Mouse (Mus musculus) forebrain, embryonic 10.5 days (tissue): Measurements from ENCODE around the gene Cop1. TPM values are rescaled to one million over a fixed set of nuclear protein-coding genes. Genes with fewer than 3 reads are reported as not detected.
A peak's percentile ranks its signal among the peaks of the same experiment; 100 is the strongest.

ENCODE experiments used
- DNase-seq: peaks from one replicate; pipeline ENCODE4 v3.0.0-alpha.2; 2017; ENCODE audit warnings: low spot score; ENCODE audit errors: extremely low spot score
- H3K27ac ChIP-seq: fragments of 300-500 bp; sonication (generic); 2 replicates; pipeline ENCODE4 v1.5.1; 2016; ENCODE audit warnings: mild to moderate bottlenecking
- H3K27me3 ChIP-seq: fragments of 300-500 bp; sonication (generic); 2 replicates; pipeline ENCODE4 v1.6.1; 2016; ENCODE audit warnings: mild to moderate bottlenecking; ENCODE audit not compliant: poor library complexity, severe bottlenecking
- H3K36me3 ChIP-seq: fragments of 300-500 bp; sonication (generic); replicated peaks from 2 replicates; pipeline ENCODE4 v1.6.1; 2016; ENCODE audit warnings: mild to moderate bottlenecking, moderate library complexity
- H3K4me1 ChIP-seq: fragments of 300-500 bp; sonication (generic); 2 replicates; pipeline ENCODE4 v1.6.1; 2016
- H3K4me3 ChIP-seq: fragments of 300-500 bp; sonication (generic); 2 replicates; pipeline ENCODE4 v1.5.1; 2016; ENCODE audit warnings: mild to moderate bottlenecking, moderate library complexity
- H3K9me3 ChIP-seq: fragments of 300-500 bp; sonication (generic); 2 replicates; pipeline ENCODE4 v1.6.1; 2016; ENCODE audit warnings: mild to moderate bottlenecking, moderate library complexity
- WGBS: fragments of 180-500 bp; shearing (Covaris S2); methylation state at CpG from one replicate; pipeline ENCODE4 v1.1.7; 2016; 5-methylcytosine and 5-hydroxymethylcytosine counted together
- microRNA-seq: library from miRNA; unstranded; fragments of <30 nt; microRNA quantifications from one replicate; pipeline ENCODE4, GENCODE M21; 2017
- polyA plus RNA-seq: library from polyadenylated mRNA; unstranded; fragments of >200 nt; fragmentation: Nextera tagmentation; extraction: Ambion mirVana; gene quantifications from 2 replicates; pipeline ENCODE4 v1.2.1, GENCODE M21; 2016

The Cop1 gene
- polyA plus RNA-seq, 1 experiment from 2014 or later, result 17.2 TPM

- Histone ChIP-seq H3K27ac (peak overlapping the region; percentile 58; the same call in 1 of the 2 replicates), H3K4me3 (no peak overlapping the region), H3K9me3 (no peaks in the 10 kb centered on the region), H3K4me1 (peaks cover 14% of the 10 kb centered on the region), H3K36me3 (no peaks in the 10 kb centered on the region), H3K27me3 (no peaks in the 10 kb centered on the region)
- no peak for DNase-seq
- WGBS, result 75% methylated on average over 8 of the region's 8 CpGs
Observed at GRCm38 (mm10) chr1:159392667-159393066, 160.5 kb downstream of the Cop1 start.

- Histone ChIP-seq H3K4me3 (no peak overlapping the region), H3K36me3 (no peaks in the 10 kb centered on the region), H3K27me3 (no peaks in the 10 kb centered on the region), H3K4me1 (peaks cover 14% of the 10 kb centered on the region), H3K27ac (peak overlapping the region; percentile 58; the same call in 1 of the 2 replicates), H3K9me3 (no peaks in the 10 kb centered on the region)
- no peak for DNase-seq
- 40% methylated on average over 6 of the region's 6 CpGs for WGBS
Observed at GRCm38 (mm10) chr1:159393070-159393699, 161.1 kb downstream of the Cop1 start.

DNA sequence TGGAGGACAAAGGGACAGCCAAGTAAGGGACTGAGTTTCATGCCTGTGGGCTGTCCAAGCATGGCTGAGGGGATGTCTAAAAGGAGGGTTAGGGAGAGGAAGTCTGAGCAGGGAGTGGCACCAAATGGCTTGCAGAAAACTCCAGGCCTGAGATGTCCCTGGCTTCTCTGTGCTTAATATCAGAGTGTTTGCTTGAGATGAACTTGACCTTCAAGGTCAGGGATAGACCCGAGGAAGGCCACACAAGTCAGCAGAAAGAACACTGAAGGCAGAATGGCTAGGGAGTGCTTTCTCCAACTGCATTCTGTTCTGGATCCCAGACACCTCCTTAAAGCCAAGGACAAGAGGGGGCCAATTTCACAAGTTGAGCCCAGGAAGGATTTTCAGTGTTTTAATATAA, 161.8 kb downstream of the Cop1 start:
- H3K27ac ChIP-seq, result no peak overlapping the region
- no peak for DNase-seq
- H3K27me3 ChIP-seq, result no peaks in the 10 kb centered on the region
- H3K4me3 ChIP-seq, result no peak overlapping the region
- H3K9me3 ChIP-seq, result no peaks in the 10 kb centered on the region
- WGBS, result 65% methylated on average over 1 of the region's 1 CpGs
- H3K36me3 ChIP-seq, result no peaks in the 10 kb centered on the region
- H3K4me1 ChIP-seq, result peaks cover 14% of the 10 kb centered on the region

DNA sequence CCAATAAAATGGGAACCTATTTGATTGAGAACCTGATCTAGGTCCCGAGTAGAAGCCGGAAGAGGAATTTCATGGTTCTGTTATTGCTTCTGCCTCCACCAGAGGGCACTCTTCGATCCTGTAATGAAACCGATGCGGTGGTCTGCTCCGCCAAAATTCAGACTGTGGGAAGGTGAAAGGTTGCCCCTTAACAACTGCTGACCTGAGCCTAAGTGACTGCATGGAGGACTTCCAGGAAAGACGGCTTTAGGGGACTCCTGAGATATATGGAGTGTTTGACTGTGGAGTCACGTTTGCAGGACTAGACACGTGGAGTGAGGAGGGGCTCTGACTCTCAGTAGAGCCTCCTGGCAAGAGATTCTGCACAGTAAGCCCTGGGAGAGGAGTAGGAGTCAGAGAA, 164.4 kb downstream of the Cop1 start:
- 10% methylated on average over 9 of the region's 9 CpGs for WGBS
- H3K4me1 ChIP-seq, result peaks cover 14% of the 10 kb centered on the region
- no peaks in the 10 kb centered on the region for H3K27me3 ChIP-seq
- peak; percentile 50 for DNase-seq
- no peaks in the 10 kb centered on the region for H3K9me3 ChIP-seq
- H3K27ac ChIP-seq, result no peak overlapping the region
- H3K4me3 ChIP-seq, result peak overlapping the region; percentile 16; the same call in 1 of the 2 replicates
- no peaks in the 10 kb centered on the region for H3K36me3 ChIP-seq

Small RNA genes within 50 kb of the gene (microRNA-seq; reads per million reads assigned to microRNA genes)
- gene Mir1843b, result 14.4 reads per million, percentile 25 among the genes with 10 or more reads in this experiment
